Mouse (Mus musculus) stomach, embryonic 16.5 days (tissue): ENCODE data around the gene Flrt3. TPM values are rescaled to one million over a fixed set of nuclear protein-coding genes. Genes with fewer than 3 reads are reported as not detected.

Experiments used
- ATAC-seq: fragments of 200-750 bp; cut with Nextera tagmentation; 2 replicates; pipeline ENCODE4 v1.8.0; 2017; ENCODE audit warnings: moderate number of reproducible peaks, moderate TSS enrichment; ENCODE audit not compliant: insufficient read depth, low FRiP score
- H3K27ac ChIP-seq: fragments of 300-500 bp; sonication (generic); 2 replicates; pipeline ENCODE4 v1.5.1; 2014; ENCODE audit warnings: low read length
- H3K27me3 ChIP-seq: fragments of 300-500 bp; sonication (generic); 2 replicates; pipeline ENCODE4 v1.6.1; 2014; ENCODE audit warnings: low read length, control low read depth, mixed read lengths; ENCODE audit not compliant: control insufficient read depth, insufficient read depth
- H3K36me3 ChIP-seq: fragments of 300-500 bp; sonication (generic); 2 replicates; pipeline ENCODE4 v1.6.1; 2014; ENCODE audit warnings: low read length; ENCODE audit not compliant: control insufficient read depth, insufficient read depth
- H3K4me1 ChIP-seq: fragments of 300-500 bp; sonication (generic); 2 replicates; pipeline ENCODE4 v1.6.1; 2014; ENCODE audit warnings: low read length, control low read depth, mixed read lengths; ENCODE audit not compliant: control insufficient read depth, insufficient read depth
- H3K4me2 ChIP-seq: fragments of 300-500 bp; sonication (generic); 2 replicates; pipeline ENCODE4 v1.6.1; 2014; ENCODE audit warnings: low read depth, low read length, mixed read lengths
- H3K4me3 ChIP-seq: fragments of 300-500 bp; sonication (generic); replicated peaks from 2 replicates; pipeline ENCODE4 v1.5.1; 2014; ENCODE audit warnings: mild to moderate bottlenecking, low read length
- H3K9ac ChIP-seq: fragments of 300-500 bp; sonication (generic); 2 replicates; pipeline ENCODE4 v1.6.1; 2014; ENCODE audit warnings: low read length
- H3K9me3 ChIP-seq: fragments of 300-500 bp; sonication (generic); replicated peaks from 2 replicates; pipeline ENCODE4 v1.6.1; 2016; ENCODE audit warnings: low read length, control low read depth; ENCODE audit not compliant: control insufficient read depth
- WGBS: fragments of 180-500 bp; shearing (Covaris S2); extraction: QIAGEN DNeasy Blood & Tissue Kit; methylation state at CpG from one replicate; pipeline ENCODE4 v1.1.7; 2014; 5-methylcytosine and 5-hydroxymethylcytosine counted together
- polyA plus RNA-seq: library from polyadenylated mRNA; unstranded; fragments of >200 nt; fragmentation: Nextera tagmentation; extraction: Ambion mirVana; gene quantifications from 2 replicates; pipeline ENCODE4 v1.2.1, GENCODE M21; 2015

Gene Flrt3
- polyA plus RNA-seq, 1 experiment from 2014 or later = 19.5 TPM

- no peak for ATAC-seq
- no peaks in the 10 kb centered on the region for H3K9me3 ChIP-seq
- H3K27me3 ChIP-seq = no peaks in the 10 kb centered on the region
- no peaks in the 10 kb centered on the region for H3K4me1 ChIP-seq
- no peak overlapping the region for H3K4me2 ChIP-seq
- 44% methylated on average over 4 of the region's 4 CpGs for WGBS
- no peak overlapping the region for H3K27ac ChIP-seq
- H3K4me3 ChIP-seq = no peak overlapping the region
- H3K9ac ChIP-seq = no peak overlapping the region
- H3K36me3 ChIP-seq = no peaks in the 10 kb centered on the region
These were observed 21.2 kb upstream of the Flrt3 start for GRCm38 (mm10) chr2:140692461-140692860.

- Histone ChIP-seq H3K9ac (no peak overlapping the region), H3K27me3 (no peaks in the 10 kb centered on the region), H3K27ac (no peak overlapping the region), H3K4me3 (no peak overlapping the region), H3K4me1 (no peaks in the 10 kb centered on the region), H3K9me3 (no peaks in the 10 kb centered on the region), H3K4me2 (no peak overlapping the region), H3K36me3 (no peaks in the 10 kb centered on the region)
- ATAC-seq = no peak
- WGBS = 67% methylated on average over 1 of the region's 1 CpGs
These were observed 20.1 kb upstream of the Flrt3 start for GRCm38 (mm10) chr2:140691403-140691802.

- Histone ChIP-seq H3K36me3 (no peaks in the 10 kb centered on the region), H3K4me2 (no peak overlapping the region), H3K4me3 (no peak overlapping the region), H3K4me1 (no peaks in the 10 kb centered on the region), H3K9ac (no peak overlapping the region), H3K9me3 (no peaks in the 10 kb centered on the region), H3K27ac (no peak overlapping the region), H3K27me3 (no peaks in the 10 kb centered on the region)
- 82% methylated on average over 2 of the region's 2 CpGs for WGBS
- ATAC-seq = no peak
These were observed 19.6 kb upstream of the Flrt3 start for GRCm38 (mm10) chr2:140690906-140691305.

- Histone ChIP-seq H3K4me1 (no peaks in the 10 kb centered on the region), H3K27ac (no peak overlapping the region), H3K36me3 (no peaks in the 10 kb centered on the region), H3K27me3 (no peaks in the 10 kb centered on the region), H3K4me2 (no peak overlapping the region), H3K4me3 (no peak overlapping the region), H3K9me3 (no peaks in the 10 kb centered on the region), H3K9ac (no peak overlapping the region)
- ATAC-seq = no peak
- 46% methylated on average over 3 of the region's 3 CpGs for WGBS
These were observed 5.5 kb upstream of the Flrt3 start for GRCm38 (mm10) chr2:140676728-140677127.

DNA sequence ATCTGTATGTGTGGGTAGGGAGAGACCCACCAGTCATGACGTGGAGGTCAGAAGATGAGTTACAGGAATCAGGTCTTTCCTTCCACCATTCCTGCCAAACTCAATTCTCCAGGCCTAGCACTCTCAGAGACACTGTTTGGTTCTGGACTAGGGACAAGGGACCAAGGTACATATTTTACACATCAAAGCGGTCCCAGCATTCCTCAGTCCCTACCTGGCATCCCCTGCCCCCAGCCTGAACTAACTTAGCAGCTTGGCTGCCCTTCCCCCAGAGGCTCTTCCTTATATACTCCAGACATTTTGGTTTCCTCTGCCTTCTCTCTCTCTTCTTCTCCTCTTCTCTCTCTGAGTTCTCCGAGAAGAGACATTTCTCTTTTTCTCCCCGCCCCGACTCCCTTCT lies 2.2 kb upstream of the Flrt3 start:
- Histone ChIP-seq H3K27ac (no peak overlapping the region), H3K4me1 (no peaks in the 10 kb centered on the region; the same call in 1 of the 2 replicates), H3K27me3 (no peaks in the 10 kb centered on the region), H3K4me3 (no peak overlapping the region), H3K9me3 (no peaks in the 10 kb centered on the region), H3K4me2 (no peak overlapping the region), H3K9ac (no peak overlapping the region), H3K36me3 (no peaks in the 10 kb centered on the region)
- 90% methylated on average over 5 of the region's 5 CpGs for WGBS
- no peak for ATAC-seq

GRCm38 (mm10) chr2:140670457-140670856 lies 812 bp downstream of the Flrt3 start:
- H3K9me3 ChIP-seq = no peaks in the 10 kb centered on the region
- peak overlapping the region; percentile 74 for H3K9ac ChIP-seq
- H3K4me2 ChIP-seq = peak overlapping the region; percentile 53
- peak overlapping the region; percentile 66 for H3K4me3 ChIP-seq
- ATAC-seq = peak; percentile 35; the same call in 1 of the 2 replicates
- no peaks in the 10 kb centered on the region for H3K27me3 ChIP-seq
- H3K4me1 ChIP-seq = peaks cover 4% of the 10 kb centered on the region
- under 1% methylated on average over 12 of the region's 12 CpGs for WGBS
- H3K36me3 ChIP-seq = no peaks in the 10 kb centered on the region
- 0 out of 2 replicates have a peak overlapping the region, but pooled peaks have one; percentile 75 for H3K27ac ChIP-seq

DNA sequence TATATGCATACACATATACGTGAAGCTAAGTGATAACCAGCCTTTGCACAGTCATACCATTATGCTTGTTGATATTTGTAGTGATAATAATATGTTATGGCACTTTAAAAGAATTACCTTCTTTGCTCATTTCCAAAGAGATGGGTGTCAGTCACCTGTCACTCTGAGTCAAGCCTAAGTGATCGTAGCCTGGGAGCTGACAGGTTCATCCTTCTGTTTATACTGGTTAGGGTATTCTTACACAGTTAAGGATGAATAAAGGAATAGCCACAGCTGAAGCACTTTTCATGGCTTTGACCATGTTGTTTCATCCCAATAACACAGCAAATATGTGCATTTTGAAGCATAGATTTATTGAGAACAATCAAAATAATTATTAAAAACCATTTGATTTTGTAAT lies 1.5 kb downstream of the Flrt3 start:
- ATAC-seq = no peak
- H3K4me2 ChIP-seq = peak overlapping the region; percentile 53
- H3K9me3 ChIP-seq = no peaks in the 10 kb centered on the region
- peaks cover 4% of the 10 kb centered on the region for H3K4me1 ChIP-seq
- H3K9ac ChIP-seq = no peak overlapping the region
- no peaks in the 10 kb centered on the region for H3K27me3 ChIP-seq
- H3K4me3 ChIP-seq = peak overlapping the region; percentile 37
- WGBS = 61% methylated on average over 2 of the region's 2 CpGs
- no peak overlapping the region for H3K27ac ChIP-seq
- no peaks in the 10 kb centered on the region for H3K36me3 ChIP-seq

DNA sequence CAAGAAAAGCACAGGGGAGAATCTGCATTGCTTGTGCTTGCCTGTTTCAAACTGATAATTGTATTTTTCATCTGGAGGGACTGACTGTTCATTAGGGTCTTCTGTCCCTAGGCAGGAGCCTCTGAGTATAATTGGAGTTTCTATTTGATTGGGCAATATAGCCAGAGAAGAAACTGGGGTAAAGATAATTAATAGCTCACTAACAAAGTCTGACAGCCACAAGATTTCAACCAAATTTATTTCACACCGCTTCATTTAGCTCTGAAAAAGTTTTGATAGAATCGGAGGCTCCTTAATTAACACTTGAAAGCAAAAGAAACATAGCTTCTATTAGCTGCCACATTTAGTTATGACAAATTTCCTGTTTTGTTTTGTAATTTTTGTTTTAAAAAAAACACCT lies 2.2 kb downstream of the Flrt3 start:
- H3K4me2 ChIP-seq = peak overlapping the region; percentile 44
- H3K4me3 ChIP-seq = peak overlapping the region; percentile 32
- no peaks in the 10 kb centered on the region for H3K9me3 ChIP-seq
- 52% methylated on average over 2 of the region's 2 CpGs for WGBS
- no peak for ATAC-seq
- peaks cover 4% of the 10 kb centered on the region for H3K4me1 ChIP-seq
- no peaks in the 10 kb centered on the region for H3K27me3 ChIP-seq
- no peak overlapping the region for H3K9ac ChIP-seq
- H3K27ac ChIP-seq = no peak overlapping the region
- H3K36me3 ChIP-seq = no peaks in the 10 kb centered on the region

GRCm38 (mm10) chr2:140668311-140668710 lies 3.0 kb downstream of the Flrt3 start:
- 0 out of 2 replicates have a peak overlapping the region, but pooled peaks have one; percentile 48 for H3K9ac ChIP-seq
- peaks cover 4% of the 10 kb centered on the region for H3K4me1 ChIP-seq
- H3K4me2 ChIP-seq = peak overlapping the region; percentile 44
- peak overlapping the region; percentile 32 for H3K4me3 ChIP-seq
- ATAC-seq = 0 out of 2 replicates have a peak, but pooled peaks have one; percentile 44
- no peaks in the 10 kb centered on the region for H3K27me3 ChIP-seq
- no peaks in the 10 kb centered on the region for H3K9me3 ChIP-seq
- H3K36me3 ChIP-seq = no peaks in the 10 kb centered on the region
- no peak overlapping the region for H3K27ac ChIP-seq
- WGBS = 10% methylated on average over 8 of the region's 8 CpGs
